ENCODE assay signal across 18 mouse cellular contexts in genomic region chr10:69573054-69573453, GRCm38 (mm10).
DNase-seq lines count a peak whose midpoint lies in the region; ATAC-seq and TF ChIP-seq lines count a peak whose summit lies in the region.
"Had no signal": no experiment of that assay in that cellular context is flagged by ENCODE, and none has a peak within 500 bp of the region (broad histone marks: within the 10 kb centered on the region; RNA-seq: fewer than 3 reads in every experiment).

No protein-coding gene starts in this region.

- no peak overlapping the region for H3K4me3 ChIP-seq in heart, embryonic 13.5 days
- no peak overlapping the region for H3K4me3 ChIP-seq in neural tube, embryonic 13.5 days
- no peak overlapping the region for H3K4me3 ChIP-seq in midbrain, embryonic 13.5 days (replicated peaks)
- H3K4me3 ChIP-seq in lung, postnatal 0 days (ENCODE audit: low read depth, low read length): no peak overlapping the region
- H3K4me3 ChIP-seq: erythroblast, embryonic 14.5 days; intestine, embryonic 15.5 days; neural tube, embryonic 12.5 days had no signal

- no peak for TF ChIP-seq CTCF in lung, postnatal 0 days (IDR thresholded peaks at IDR 0.05)

- WGBS in heart, embryonic 13.5 days: 32% methylated on average over 7 of the region's 7 CpGs
- 19% methylated on average over 7 of the region's 7 CpGs for WGBS in neural tube, embryonic 13.5 days
- WGBS in midbrain, embryonic 13.5 days: 18% methylated on average over 7 of the region's 7 CpGs
- whole genome bisulfite sequencing in lung, postnatal 0 days: 52% methylated on average over 7 of the region's 7 CpGs

- H3K36me3 ChIP-seq in heart, embryonic 13.5 days: no peaks in the 10 kb centered on the region
- no peaks in the 10 kb centered on the region for H3K36me3 ChIP-seq in neural tube, embryonic 13.5 days
- H3K36me3 ChIP-seq in midbrain, embryonic 13.5 days: no peaks in the 10 kb centered on the region
- no peaks in the 10 kb centered on the region for H3K36me3 ChIP-seq in lung, postnatal 0 days (ENCODE audit: insufficient read depth, low read length)
- H3K36me3 ChIP-seq: G1E; intestine, embryonic 15.5 days; neural tube, embryonic 12.5 days had no signal

- 0 out of 2 replicates have a peak overlapping the region, but pooled peaks have one; percentile 0 for H3K27ac ChIP-seq in heart, embryonic 13.5 days (replicated peaks)
- peak overlapping the region; percentile 74 for H3K27ac ChIP-seq in neural tube, embryonic 13.5 days (replicated peaks)
- peak overlapping the region; percentile 76 for H3K27ac ChIP-seq in midbrain, embryonic 13.5 days
- H3K27ac ChIP-seq in lung, postnatal 0 days (ENCODE audit: low read length): no peak overlapping the region
- H3K27ac ChIP-seq: intestine, embryonic 15.5 days; neural tube, embryonic 12.5 days had no signal

- no peak for ATAC-seq in heart, embryonic 13.5 days (ENCODE audit: extremely low read depth, insufficient number of reproducible peaks, low FRiP score, low TSS enrichment)
- peak; percentile 21; the same call in 1 of the 2 replicates for ATAC-seq in neural tube, embryonic 13.5 days (ENCODE audit: low read depth)
- ATAC-seq in midbrain, embryonic 13.5 days: no peak
- no peak for ATAC-seq in lung, postnatal 0 days
- ATAC-seq: intestine, embryonic 15.5 days had no signal

- intact Hi-C loops in heart, postnatal 10 days (cut with DNase I): no loop called here

- H3K27me3 ChIP-seq in heart, embryonic 13.5 days (replicated peaks): 0 out of 2 replicates have a peak, but pooled peaks cover 4% of the 10 kb centered on the region
- H3K27me3 ChIP-seq in neural tube, embryonic 13.5 days: no peaks in the 10 kb centered on the region
- H3K27me3 ChIP-seq in midbrain, embryonic 13.5 days: no peaks in the 10 kb centered on the region
- peaks cover 7% of the 10 kb centered on the region; the same call in 1 of the 2 replicates for H3K27me3 ChIP-seq in lung, postnatal 0 days (replicated peaks; ENCODE audit: insufficient read depth, low read length)
- H3K27me3 ChIP-seq: intestine, embryonic 15.5 days had no signal

- H3K4me1 ChIP-seq in heart, embryonic 13.5 days: peaks cover 82% of the 10 kb centered on the region
- H3K4me1 ChIP-seq in neural tube, embryonic 13.5 days (replicated peaks): peaks cover 97% of the 10 kb centered on the region
- peaks cover 82% of the 10 kb centered on the region for H3K4me1 ChIP-seq in midbrain, embryonic 13.5 days (replicated peaks)
- H3K4me1 ChIP-seq in lung, postnatal 0 days (ENCODE audit: insufficient read depth, low read depth, low read length): peaks cover 7% of the 10 kb centered on the region; the same call in 1 of the 2 replicates

- no peaks in the 10 kb centered on the region for H3K9me3 ChIP-seq in heart, embryonic 13.5 days
- no peaks in the 10 kb centered on the region for H3K9me3 ChIP-seq in neural tube, embryonic 13.5 days
- no peaks in the 10 kb centered on the region for H3K9me3 ChIP-seq in midbrain, embryonic 13.5 days
- H3K9me3 ChIP-seq in lung, postnatal 0 days (ENCODE audit: low read length): no peaks in the 10 kb centered on the region
- H3K9me3 ChIP-seq: intestine, embryonic 15.5 days; neural tube, embryonic 12.5 days had no signal

- no peak for DNase-seq in heart, postnatal 10 days
- DNase-seq in neural tube, embryonic 10.5 days (ENCODE audit: extremely low spot score, low spot score): no peak
- no peak for DNase-seq in frontal cortex, adult 2 months (ENCODE audit: extremely low spot score in 1 of 2, low spot score in 1 of 2)
- no peak for DNase-seq in lung, postnatal 0 days (ENCODE audit: low spot score)
- DNase-seq: cerebellum, postnatal 25 days; kidney, postnatal 4 days; left cerebral cortex, postnatal 4 days; lung, adult 2 months; lung, postnatal 4 days; right cerebral cortex, postnatal 4 days; thymus, postnatal 25 days had no signal

- H3K4me2 ChIP-seq in heart, embryonic 13.5 days: no peak overlapping the region
- 0 out of 2 replicates have a peak overlapping the region, but pooled peaks have one; percentile 10 for H3K4me2 ChIP-seq in neural tube, embryonic 13.5 days
- H3K4me2 ChIP-seq in midbrain, embryonic 13.5 days (replicated peaks): 0 out of 2 replicates have a peak overlapping the region, but pooled peaks have one; percentile 46
- H3K4me2 ChIP-seq in lung, postnatal 0 days (replicated peaks; ENCODE audit: low read depth, low read length): no peak overlapping the region

- TF ChIP-seq EP300 in lung, postnatal 0 days (IDR thresholded peaks at IDR 0.05): no peak

- H3K9ac ChIP-seq in heart, embryonic 13.5 days: no peak overlapping the region; the same call in 1 of the 2 replicates
- H3K9ac ChIP-seq in neural tube, embryonic 13.5 days: no peak overlapping the region; the same call in 1 of the 2 replicates
- no peak overlapping the region for H3K9ac ChIP-seq in midbrain, embryonic 13.5 days (replicated peaks)
- H3K9ac ChIP-seq in lung, postnatal 0 days (replicated peaks; ENCODE audit: low read depth): no peak overlapping the region
- H3K9ac ChIP-seq: intestine, embryonic 15.5 days; neural tube, embryonic 12.5 days had no signal

Comparison
In these comparisons a context has a peak if more than half of its experiments do, and no peak if none do; other contexts are left out.
1. H3K4me2 ChIP-seq: peak in neural tube, embryonic 13.5 days (single experiment) and midbrain, embryonic 13.5 days (single experiment); none in heart, embryonic 13.5 days (single experiment) and lung, postnatal 0 days (single experiment).